Comparison of ENCODE assay signal across 27 mouse cellular contexts in genomic region chrX:86374239-86374638, GRCm38 (mm10).
DNase-seq lines count a peak whose midpoint lies in the region; TF ChIP-seq lines count a peak whose summit lies in the region.
"Had no signal": no experiment of that assay in that cellular context is flagged by ENCODE, and none has a peak within 500 bp of the region (broad histone marks: within the 10 kb centered on the region; RNA-seq: fewer than 3 reads in every experiment).

No protein-coding gene starts in this region.

- H3K4me1 ChIP-seq in E14TG2a.4 (replicated peaks; ENCODE audit: low read depth, low read length) (no peaks in the 10 kb centered on the region), ES-Bruce4 (ENCODE audit: control insufficient read depth, insufficient read depth, low read length) (no peaks in the 10 kb centered on the region)
- H3K4me1 ChIP-seq: embryonic facial prominence, embryonic 10.5 days; embryonic facial prominence, embryonic 13.5 days; forebrain, embryonic 12.5 days; forebrain, embryonic 15.5 days; heart, embryonic 12.5 days; heart, embryonic 15.5 days had no signal

- H3K4me3 ChIP-seq in E14TG2a.4 (replicated peaks; ENCODE audit: low read length) (peak overlapping the region; percentile 43), ES-Bruce4 (ENCODE audit: low read depth, low read length) (peak overlapping the region; percentile 18; the same call in 1 of the 2 replicates)
- H3K4me3 ChIP-seq: embryonic facial prominence, embryonic 10.5 days; embryonic facial prominence, embryonic 13.5 days; erythroblast, embryonic 14.5 days; forebrain, embryonic 12.5 days; forebrain, embryonic 15.5 days; heart, embryonic 12.5 days; heart, embryonic 15.5 days had no signal

- no peak for TF ChIP-seq POLR2A in ES-Bruce4 (IDR thresholded peaks at IDR 0.05; ENCODE audit: insufficient read depth, low read length)

- no peak for TF ChIP-seq EP300 in ES-Bruce4 (IDR thresholded peaks at IDR 0.05; ENCODE audit: insufficient read depth, low read depth, low read length)

- no peak overlapping the region for H3K9ac ChIP-seq in ES-Bruce4 (ENCODE audit: low read depth, poor library complexity, severe bottlenecking)
- H3K9ac ChIP-seq: embryonic facial prominence, embryonic 13.5 days; forebrain, embryonic 12.5 days; forebrain, embryonic 15.5 days; heart, embryonic 12.5 days; heart, embryonic 15.5 days; hindbrain, embryonic 14.5 days had no signal

- no peak overlapping the region for H3K27ac ChIP-seq in ES-Bruce4 (ENCODE audit: insufficient read depth, low read length)
- H3K27ac ChIP-seq: embryonic facial prominence, embryonic 10.5 days; embryonic facial prominence, embryonic 13.5 days; forebrain, embryonic 12.5 days; forebrain, embryonic 15.5 days; heart, embryonic 15.5 days; hindbrain, embryonic 14.5 days; hindbrain, postnatal 0 days had no signal

- no peak for TF ChIP-seq CTCF in E14TG2a.4 (conservative IDR thresholded peaks at IDR 0.05; ENCODE audit: low read length)
- no peak for TF ChIP-seq CTCF in ES-Bruce4 (IDR thresholded peaks at IDR 0.05; ENCODE audit: low read depth, low read length)

- peak; percentile 74 for DNase-seq in R1 (ENCODE audit: low read depth, low spot score)
- DNase-seq in B cell, adult 2 months = no peak
- DNase-seq in cerebellum, adult 8-10 months = no peak
- DNase-seq in adipocyte (ENCODE audit: low spot score) = no peak
- DNase-seq: adrenal gland, adult 2 months; adrenal gland, postnatal 14 days; cerebellum, adult 11 months; cerebellum, adult 2 months; cerebellum, postnatal 10 days; cerebellum, postnatal 36 days; embryo, embryonic 11 days; gastrocnemius, postnatal 25 days; heart, adult 18-20 months; heart, postnatal 10 days; heart, postnatal 36 days had no signal

- no peaks in the 10 kb centered on the region for H3K36me3 ChIP-seq in E14TG2a.4 (ENCODE audit: insufficient read depth, low read length)
- no peaks in the 10 kb centered on the region for H3K36me3 ChIP-seq in ES-Bruce4 (ENCODE audit: control insufficient read depth, insufficient read depth, low read length, poor library complexity, severe bottlenecking)
- H3K36me3 ChIP-seq: embryonic facial prominence, embryonic 10.5 days; embryonic facial prominence, embryonic 13.5 days; forebrain, embryonic 12.5 days; forebrain, embryonic 15.5 days; G1E; heart, embryonic 12.5 days; heart, embryonic 15.5 days had no signal

- H3K27me3 ChIP-seq in E14TG2a.4 (ENCODE audit: insufficient read depth, low read length) (no peaks in the 10 kb centered on the region), ES-Bruce4 (ENCODE audit: control insufficient read depth, insufficient read depth, low read length, poor library complexity, severe bottlenecking) (0 out of 2 replicates have a peak, but pooled peaks cover 1% of the 10 kb centered on the region)
- H3K27me3 ChIP-seq: embryonic facial prominence, embryonic 13.5 days; forebrain, embryonic 12.5 days; forebrain, embryonic 15.5 days; heart, embryonic 12.5 days; heart, embryonic 15.5 days had no signal

- H3K9me3 ChIP-seq in E14TG2a.4 (ENCODE audit: low read length) (no peaks in the 10 kb centered on the region), ES-Bruce4 (replicated peaks; ENCODE audit: control insufficient read depth, insufficient read depth, low read length, poor library complexity, severe bottlenecking) (no peaks in the 10 kb centered on the region)
- H3K9me3 ChIP-seq: embryonic facial prominence, embryonic 10.5 days; embryonic facial prominence, embryonic 13.5 days; forebrain, embryonic 12.5 days; forebrain, embryonic 15.5 days; heart, embryonic 12.5 days; heart, embryonic 15.5 days had no signal
